Mouse (Mus musculus): Measurements from ENCODE around the gene Adamts2.

DNA sequence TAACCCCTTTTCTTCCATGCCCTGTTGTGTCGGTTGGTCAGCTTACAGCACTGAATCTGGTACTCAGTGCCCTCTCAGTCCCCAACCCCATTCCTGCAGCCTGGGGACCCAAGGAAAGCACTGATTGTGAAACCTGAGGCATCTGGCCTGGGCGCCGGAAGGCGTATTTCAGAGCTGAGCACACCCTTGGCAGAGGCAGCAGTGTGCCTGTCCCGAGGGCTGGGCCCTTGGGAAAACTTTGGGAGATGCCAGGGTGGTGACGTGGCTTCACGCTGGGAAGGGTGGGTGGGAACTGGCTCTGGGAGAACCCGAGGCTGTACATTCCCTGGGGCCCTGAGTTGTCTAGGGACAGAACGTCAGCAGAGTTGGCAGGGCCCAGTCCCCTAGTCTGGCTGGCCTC is 72.5 kb downstream of the Adamts2 start:
- no peak for TF ChIP-seq CTCF (IDR thresholded peaks at IDR 0.05; ENCODE audit: borderline replicate concordance, extremely low read depth, insufficient read depth, insufficient read length)
- no peak for TF ChIP-seq POLR2A (IDR thresholded peaks at IDR 0.05; ENCODE audit: borderline replicate concordance, extremely low read depth, insufficient read depth, insufficient read length, poor library complexity, severe bottlenecking)

Data from brain, embryonic 14.5 days (tissue).